Mouse (Mus musculus): ENCODE measurements around the gene Dnmt3c. TPM values are rescaled to one million over a fixed set of nuclear protein-coding genes. Genes with fewer than 3 reads are reported as not detected.
"Not testable (repeated sequence)": the region's sequence is repeated elsewhere in the genome, so short reads cannot be mapped to it uniquely, and the experiment has no call there.

Gene Dnmt3c
- polyA plus RNA-seq, 1 experiment from 2014 or later = not detected

DNA sequence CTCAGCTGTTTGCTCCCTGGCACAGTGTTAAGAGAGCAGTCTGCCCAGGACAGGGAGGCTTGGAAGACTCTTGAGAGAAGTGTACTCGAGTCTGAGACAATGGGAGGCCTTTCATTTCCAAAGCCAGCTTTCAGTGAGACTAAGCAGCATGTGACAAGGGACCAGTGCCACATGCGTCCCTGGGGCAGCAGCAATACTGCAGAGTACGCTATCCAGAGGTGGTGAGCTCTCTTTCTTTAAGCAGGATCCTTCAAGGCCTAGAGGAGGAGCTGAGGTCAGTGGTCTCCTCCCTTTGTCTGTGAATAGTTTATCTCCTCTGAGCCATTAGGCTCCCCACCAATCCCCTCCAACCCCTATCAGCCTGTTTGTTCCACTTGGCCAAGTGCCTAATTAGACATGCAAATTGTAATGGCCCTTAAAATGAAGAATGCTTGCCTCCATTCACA is 16.2 kb downstream of the Dnmt3c start:
- 49% methylated on average over 3 of the region's 3 CpGs for WGBS
- Histone ChIP-seq H3K4me1 (replicated peaks; ENCODE audit: insufficient read depth, low read length) (no peaks in the 10 kb centered on the region), H3K36me3 (ENCODE audit: insufficient read depth, low read length) (no peaks in the 10 kb centered on the region), H3K4me2 (ENCODE audit: low read length) (no peak overlapping the region), H3K4me3 (replicated peaks; ENCODE audit: low read depth, low read length) (no peak overlapping the region), H3K27me3 (ENCODE audit: insufficient read depth, low read length) (no peaks in the 10 kb centered on the region), H3K27ac (no peak overlapping the region), H3K9me3 (replicated peaks; ENCODE audit: low read length) (no peaks in the 10 kb centered on the region), H3K9ac (ENCODE audit: low read depth, low read length) (no peak overlapping the region)
- no peak for TF ChIP-seq CTCF (IDR thresholded peaks at IDR 0.05; ENCODE audit: low read depth)
- ATAC-seq (replicated peaks; ENCODE audit: low FRiP score, low read depth) = no peak
- DNase-seq (ENCODE audit: low spot score) = no peak

DNA sequence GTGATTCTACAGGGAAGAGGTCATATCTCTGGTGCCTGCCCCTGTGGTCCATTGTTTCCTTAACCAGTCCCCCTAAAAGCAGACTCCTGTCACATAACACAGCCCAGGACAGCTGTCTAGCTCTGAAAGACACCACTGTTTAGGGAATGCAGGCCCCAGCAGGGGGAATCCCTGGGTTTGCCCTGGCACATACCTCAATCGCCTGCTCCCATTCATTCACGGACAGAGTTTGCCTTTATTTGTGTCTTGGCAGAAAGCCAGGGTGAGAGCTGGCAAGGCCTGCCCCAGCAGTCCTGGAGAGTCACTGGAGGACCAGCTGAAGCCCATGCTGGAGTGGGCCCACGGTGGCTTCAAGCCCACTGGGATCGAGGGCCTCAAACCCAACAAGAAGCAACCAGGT is 16.8 kb downstream of the Dnmt3c start:
- Histone ChIP-seq H3K9me3 (replicated peaks; ENCODE audit: low read length) (no peaks in the 10 kb centered on the region), H3K4me2 (ENCODE audit: low read length) (no peak overlapping the region), H3K4me3 (replicated peaks; ENCODE audit: low read depth, low read length) (no peak overlapping the region), H3K27me3 (ENCODE audit: insufficient read depth, low read length) (no peaks in the 10 kb centered on the region), H3K9ac (ENCODE audit: low read depth, low read length) (no peak overlapping the region), H3K27ac (no peak overlapping the region), H3K36me3 (ENCODE audit: insufficient read depth, low read length) (no peaks in the 10 kb centered on the region), H3K4me1 (replicated peaks; ENCODE audit: insufficient read depth, low read length) (no peaks in the 10 kb centered on the region)
- DNase-seq (ENCODE audit: low spot score) (no peak), ATAC-seq (replicated peaks; ENCODE audit: low FRiP score, low read depth) (no peak)
- 57% methylated on average over 4 of the region's 4 CpGs for WGBS
- no peak for TF ChIP-seq CTCF (IDR thresholded peaks at IDR 0.05; ENCODE audit: low read depth)

DNA sequence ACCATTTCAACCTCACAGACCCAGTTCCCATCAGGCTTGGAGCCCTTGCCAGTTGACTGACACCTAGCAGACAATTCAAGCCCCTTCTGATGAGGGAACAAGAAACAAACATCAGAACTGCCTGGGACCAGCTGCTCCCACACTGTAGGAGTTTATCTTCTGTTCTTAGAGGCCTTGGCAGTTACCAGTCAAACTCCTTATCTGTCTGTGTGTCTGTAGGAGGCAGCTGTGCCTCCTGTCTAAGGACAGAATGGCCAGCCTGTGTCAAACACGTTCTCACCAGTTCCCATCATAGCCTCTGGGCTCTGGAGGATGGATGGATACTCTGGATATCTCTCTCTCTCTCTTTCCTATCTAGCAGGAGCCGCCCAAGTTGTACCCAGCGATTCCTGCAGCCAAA is 21.4 kb downstream of the Dnmt3c start:
- 68% methylated on average over 3 of the region's 3 CpGs for WGBS
- not testable (repeated sequence) for H3K9ac ChIP-seq (ENCODE audit: low read depth, low read length); ATAC-seq (replicated peaks; ENCODE audit: low FRiP score, low read depth); H3K4me3 ChIP-seq (replicated peaks; ENCODE audit: low read depth, low read length); H3K4me2 ChIP-seq (ENCODE audit: low read length); H3K27me3 ChIP-seq (ENCODE audit: insufficient read depth, low read length); DNase-seq (ENCODE audit: low spot score); H3K9me3 ChIP-seq (replicated peaks; ENCODE audit: low read length); H3K4me1 ChIP-seq (replicated peaks; ENCODE audit: insufficient read depth, low read length); H3K27ac ChIP-seq; H3K36me3 ChIP-seq (ENCODE audit: insufficient read depth, low read length)

DNA sequence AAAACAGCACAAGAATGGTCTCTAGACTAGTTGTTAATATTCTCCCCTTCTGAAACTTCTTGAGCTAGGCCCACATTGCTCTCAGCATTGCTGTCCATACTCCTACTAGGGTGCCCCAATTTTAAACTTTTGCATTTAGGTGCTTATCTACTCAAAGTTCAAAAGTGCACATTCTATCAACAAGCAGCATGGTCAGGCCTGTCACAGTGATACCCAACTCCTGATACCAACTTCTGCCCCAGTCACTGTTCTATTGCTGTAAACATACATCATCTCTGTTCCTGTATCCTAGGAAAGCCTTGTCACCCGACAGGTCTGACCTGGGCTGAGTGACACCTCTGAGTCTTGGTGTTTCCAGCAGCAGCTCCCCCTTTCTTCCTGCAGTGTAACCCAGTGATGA is 26.6 kb downstream of the Dnmt3c start:
- WGBS = 86% methylated on average over 1 of the region's 1 CpGs
- no peaks in the 10 kb centered on the region for H3K36me3 ChIP-seq (ENCODE audit: insufficient read depth, low read length)
- DNase-seq (ENCODE audit: low spot score) (no peak), ATAC-seq (replicated peaks; ENCODE audit: low FRiP score, low read depth) (no peak)
- H3K4me1 ChIP-seq (replicated peaks; ENCODE audit: insufficient read depth, low read length) = no peaks in the 10 kb centered on the region
- H3K4me3 ChIP-seq (replicated peaks; ENCODE audit: low read depth, low read length) = no peak overlapping the region
- TF ChIP-seq CTCF (IDR thresholded peaks at IDR 0.05; ENCODE audit: low read depth) = no peak
- H3K9me3 ChIP-seq (replicated peaks; ENCODE audit: low read length) = no peaks in the 10 kb centered on the region
- no peak overlapping the region for H3K27ac ChIP-seq
- no peak overlapping the region for H3K9ac ChIP-seq (ENCODE audit: low read depth, low read length)
- no peak overlapping the region for H3K4me2 ChIP-seq (ENCODE audit: low read length)
- H3K27me3 ChIP-seq (ENCODE audit: insufficient read depth, low read length) = no peaks in the 10 kb centered on the region

DNA sequence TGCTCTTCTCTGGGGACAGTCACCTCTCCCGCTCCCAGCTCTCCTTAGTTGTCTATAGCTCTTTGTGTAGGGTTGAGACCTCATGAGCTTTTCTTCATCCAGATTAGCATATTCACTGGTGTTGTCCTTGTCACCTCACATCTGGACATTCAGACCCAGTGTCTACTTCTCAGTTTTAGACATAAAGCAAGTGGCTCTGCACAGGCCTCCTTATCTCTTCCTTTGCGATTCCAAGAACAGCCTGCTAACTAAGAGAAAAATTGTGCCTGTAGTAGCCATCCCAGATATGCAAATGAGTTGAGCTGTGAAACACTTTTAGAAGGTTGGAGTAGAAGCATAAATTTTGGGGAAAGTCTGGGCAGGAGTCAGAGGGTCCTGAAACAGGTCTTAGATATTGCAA is 28.0 kb downstream of the Dnmt3c start:
- 93% methylated on average over 2 of the region's 2 CpGs for whole genome bisulfite sequencing
- H3K36me3 ChIP-seq (ENCODE audit: insufficient read depth, low read length) = no peaks in the 10 kb centered on the region
- no peaks in the 10 kb centered on the region for H3K9me3 ChIP-seq (replicated peaks; ENCODE audit: low read length)
- no peak overlapping the region for H3K4me2 ChIP-seq (ENCODE audit: low read length)
- H3K4me1 ChIP-seq (replicated peaks; ENCODE audit: insufficient read depth, low read length) = no peaks in the 10 kb centered on the region
- no peak overlapping the region for H3K4me3 ChIP-seq (replicated peaks; ENCODE audit: low read depth, low read length)
- no peak overlapping the region for H3K27ac ChIP-seq
- DNase-seq (ENCODE audit: low spot score) (no peak), ATAC-seq (replicated peaks; ENCODE audit: low FRiP score, low read depth) (no peak)
- H3K9ac ChIP-seq (ENCODE audit: low read depth, low read length) = no peak overlapping the region
- no peak for TF ChIP-seq CTCF (IDR thresholded peaks at IDR 0.05; ENCODE audit: low read depth)
- H3K27me3 ChIP-seq (ENCODE audit: insufficient read depth, low read length) = no peaks in the 10 kb centered on the region

DNA sequence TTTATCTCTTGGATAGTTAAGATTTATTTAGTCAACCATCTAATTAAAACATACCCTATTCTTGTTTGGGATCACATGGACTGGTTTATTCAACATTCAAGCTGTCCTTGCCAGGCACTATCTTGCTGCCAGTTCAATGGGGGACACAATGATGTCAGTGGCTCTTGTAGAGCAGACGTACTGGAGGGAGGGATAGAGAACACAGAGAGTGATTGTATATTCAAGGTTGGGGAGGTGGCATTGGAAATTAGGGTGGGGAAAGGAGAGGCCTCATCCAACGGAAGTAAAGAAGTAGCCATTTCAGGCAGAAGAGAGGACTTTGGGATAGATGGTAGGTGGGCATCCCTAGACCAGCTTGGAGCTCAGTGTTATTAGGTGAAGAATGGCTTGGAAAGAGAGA is 28.4 kb downstream of the Dnmt3c start:
- Histone ChIP-seq H3K27ac (no peak overlapping the region), H3K9me3 (replicated peaks; ENCODE audit: low read length) (no peaks in the 10 kb centered on the region), H3K4me3 (replicated peaks; ENCODE audit: low read depth, low read length) (no peak overlapping the region), H3K36me3 (ENCODE audit: insufficient read depth, low read length) (no peaks in the 10 kb centered on the region), H3K27me3 (ENCODE audit: insufficient read depth, low read length) (no peaks in the 10 kb centered on the region), H3K9ac (ENCODE audit: low read depth, low read length) (no peak overlapping the region), H3K4me1 (replicated peaks; ENCODE audit: insufficient read depth, low read length) (no peaks in the 10 kb centered on the region), H3K4me2 (ENCODE audit: low read length) (no peak overlapping the region)
- WGBS = 82% methylated on average over 2 of the region's 2 CpGs
- no peak for DNase-seq (ENCODE audit: low spot score)
- TF ChIP-seq CTCF (IDR thresholded peaks at IDR 0.05; ENCODE audit: low read depth) = no peak
- ATAC-seq (replicated peaks; ENCODE audit: low FRiP score, low read depth) = no peak

DNA sequence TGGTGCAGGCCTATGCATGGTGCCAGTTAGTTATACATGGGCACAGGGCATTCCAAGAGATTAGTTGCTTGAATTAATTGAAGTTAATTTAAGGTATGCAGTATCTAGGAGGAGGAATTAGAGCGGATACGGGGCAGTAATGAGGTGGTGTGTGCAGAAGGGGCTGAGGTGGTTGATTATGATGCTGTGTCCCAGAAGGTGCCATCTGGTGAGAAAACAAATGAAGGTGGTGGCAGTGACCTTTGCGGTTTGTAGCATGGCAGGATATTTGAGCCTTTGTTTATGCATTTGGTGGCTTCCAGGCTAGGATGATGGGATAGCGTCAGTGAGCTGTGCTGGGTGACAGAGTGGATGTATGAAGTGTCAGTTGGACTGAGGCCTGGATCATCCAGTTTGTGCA is 28.8 kb downstream of the Dnmt3c start:
- no peak for ATAC-seq (replicated peaks; ENCODE audit: low FRiP score, low read depth)
- Histone ChIP-seq H3K36me3 (ENCODE audit: insufficient read depth, low read length) (no peaks in the 10 kb centered on the region), H3K9ac (ENCODE audit: low read depth, low read length) (no peak overlapping the region), H3K9me3 (replicated peaks; ENCODE audit: low read length) (no peaks in the 10 kb centered on the region), H3K4me1 (replicated peaks; ENCODE audit: insufficient read depth, low read length) (no peaks in the 10 kb centered on the region), H3K27ac (no peak overlapping the region), H3K4me3 (replicated peaks; ENCODE audit: low read depth, low read length) (no peak overlapping the region), H3K4me2 (ENCODE audit: low read length) (no peak overlapping the region), H3K27me3 (ENCODE audit: insufficient read depth, low read length) (no peaks in the 10 kb centered on the region)
- no peak for DNase-seq (ENCODE audit: low spot score)
- 74% methylated on average over 4 of the region's 4 CpGs for WGBS
- no peak for TF ChIP-seq CTCF (IDR thresholded peaks at IDR 0.05; ENCODE audit: low read depth)

Data from kidney, postnatal 0 days (tissue).